Mouse (Mus musculus) heart, adult 2 months (tissue): ENCODE measurements at regions not wholly inside any gene's neighbourhood (a gene's known extent, or its start where the extent isn't known, plus 50 kb on each side); places are given as distances from the start of the nearest gene placed in this dataset.

Experiments used
- CTCF ChIP-seq: fragments of 200-600 bp; IDR thresholded peaks from 2 replicates; pipeline ENCODE4 v1.8.1; 2022; ENCODE audit warnings: antibody characterized with exemption, mild to moderate bottlenecking, moderate library complexity
- EP300 ChIP-seq: fragments of 200-500 bp; IDR thresholded peaks from 2 replicates; pipeline ENCODE4 v1.6.1; 2011; ENCODE audit warnings: low read depth, low read length, control low read depth; ENCODE audit not compliant: insufficient read depth
- POLR2A ChIP-seq: fragments of 200-500 bp; IDR thresholded peaks from 2 replicates; pipeline ENCODE4 v1.6.1; 2011; ENCODE audit warnings: mild to moderate bottlenecking, low read depth, low read length, control low read depth; ENCODE audit not compliant: insufficient read depth

GRCm38 (mm10) chr10:120571340-120571739 is 95.1 kb upstream of the Hmga2 start:
- TF ChIP-seq CTCF (no peak), POLR2A (no peak), EP300 (no peak)
